Mouse (Mus musculus) forebrain, embryonic 10.5 days (tissue): ENCODE measurements at regions not wholly inside any gene's neighbourhood (a gene's known extent, or its start where the extent isn't known, plus 50 kb on each side); places are given as distances from the start of the nearest gene placed in this dataset.
A peak's percentile ranks its signal among the peaks of the same experiment; 100 is the strongest.
"Not testable (repeated sequence)": the region's sequence is repeated elsewhere in the genome, so short reads cannot be mapped to it uniquely, and the experiment has no call there.

ENCODE experiments used
- DNase-seq: peaks from one replicate; pipeline ENCODE4 v3.0.0-alpha.2; 2017; ENCODE audit warnings: low spot score; ENCODE audit errors: extremely low spot score
- H3K27ac ChIP-seq: fragments of 300-500 bp; sonication (generic); 2 replicates; pipeline ENCODE4 v1.5.1; 2016; ENCODE audit warnings: mild to moderate bottlenecking
- H3K27me3 ChIP-seq: fragments of 300-500 bp; sonication (generic); 2 replicates; pipeline ENCODE4 v1.6.1; 2016; ENCODE audit warnings: mild to moderate bottlenecking; ENCODE audit not compliant: poor library complexity, severe bottlenecking
- H3K36me3 ChIP-seq: fragments of 300-500 bp; sonication (generic); replicated peaks from 2 replicates; pipeline ENCODE4 v1.6.1; 2016; ENCODE audit warnings: mild to moderate bottlenecking, moderate library complexity
- H3K4me1 ChIP-seq: fragments of 300-500 bp; sonication (generic); 2 replicates; pipeline ENCODE4 v1.6.1; 2016
- H3K4me3 ChIP-seq: fragments of 300-500 bp; sonication (generic); 2 replicates; pipeline ENCODE4 v1.5.1; 2016; ENCODE audit warnings: mild to moderate bottlenecking, moderate library complexity
- H3K9me3 ChIP-seq: fragments of 300-500 bp; sonication (generic); 2 replicates; pipeline ENCODE4 v1.6.1; 2016; ENCODE audit warnings: mild to moderate bottlenecking, moderate library complexity
- WGBS: fragments of 180-500 bp; shearing (Covaris S2); methylation state at CpG from one replicate; pipeline ENCODE4 v1.1.7; 2016; 5-methylcytosine and 5-hydroxymethylcytosine counted together

DNA sequence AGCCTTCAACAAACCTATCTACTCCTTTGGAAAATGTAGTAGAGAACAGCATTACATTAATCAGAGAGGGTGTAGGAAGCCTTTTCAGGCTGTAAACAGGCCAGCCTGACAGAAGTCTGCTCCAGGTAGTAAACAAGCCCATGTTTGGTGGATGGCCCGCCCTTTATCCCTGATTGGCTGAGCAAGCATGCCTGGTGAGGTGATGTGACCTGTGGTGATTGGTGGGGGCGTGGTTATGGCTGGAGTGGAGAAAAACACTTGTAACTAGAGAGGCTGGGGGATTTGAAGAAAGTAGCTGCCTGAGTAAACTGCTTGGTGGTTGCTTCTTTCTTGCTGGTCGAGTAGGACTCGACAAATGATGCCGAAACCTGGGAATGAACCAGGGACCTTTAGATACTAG lies 621.3 kb upstream of the Dsel start:
- H3K4me3 ChIP-seq, H3K27me3 ChIP-seq, DNase-seq, H3K9me3 ChIP-seq, H3K36me3 ChIP-seq, H3K27ac ChIP-seq, H3K4me1 ChIP-seq: not testable (repeated sequence)
- WGBS: 85% methylated on average over 5 of the region's 5 CpGs

GRCm38 (mm10) chr1:112456047-112456446 lies 591.3 kb upstream of the Dsel start:
- Histone ChIP-seq H3K4me3 (no peak overlapping the region), H3K27me3 (no peaks in the 10 kb centered on the region), H3K4me1 (no peaks in the 10 kb centered on the region), H3K27ac (no peak overlapping the region), H3K36me3 (no peaks in the 10 kb centered on the region), H3K9me3 (no peaks in the 10 kb centered on the region)
- DNase-seq: peak; percentile 45
- WGBS: 40% methylated on average over 11 of the region's 11 CpGs

DNA sequence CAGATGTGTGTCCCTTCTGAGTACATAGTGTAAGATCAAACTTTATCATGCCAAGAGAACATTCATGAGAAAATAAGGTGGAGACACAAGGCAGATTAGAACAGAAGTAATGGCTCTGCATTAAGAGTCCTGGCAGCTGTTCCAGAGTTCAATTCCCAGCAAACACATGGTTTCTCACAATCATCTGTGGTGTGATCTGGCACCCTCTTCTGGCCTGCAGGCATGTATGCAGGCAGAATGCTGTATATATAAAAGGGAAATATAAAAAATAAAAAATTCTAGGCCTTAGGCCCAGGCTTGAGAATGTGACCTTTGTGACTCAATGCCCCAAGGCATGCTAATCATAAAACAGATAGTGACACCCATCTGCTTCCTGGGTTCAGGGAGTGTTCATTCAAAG lies 587.7 kb upstream of the Dsel start:
- Histone ChIP-seq H3K4me3 (no peak overlapping the region), H3K9me3 (no peaks in the 10 kb centered on the region), H3K27me3 (no peaks in the 10 kb centered on the region), H3K4me1 (no peaks in the 10 kb centered on the region), H3K27ac (no peak overlapping the region), H3K36me3 (no peaks in the 10 kb centered on the region)
- DNase-seq: no peak

GRCm38 (mm10) chr1:112451622-112452021 lies 586.9 kb upstream of the Dsel start:
- H3K9me3 ChIP-seq: no peaks in the 10 kb centered on the region
- no peak for DNase-seq
- H3K4me3 ChIP-seq: no peak overlapping the region
- no peaks in the 10 kb centered on the region for H3K4me1 ChIP-seq
- no peaks in the 10 kb centered on the region for H3K27me3 ChIP-seq
- WGBS: 18% methylated on average over 2 of the region's 2 CpGs
- no peak overlapping the region for H3K27ac ChIP-seq
- no peaks in the 10 kb centered on the region for H3K36me3 ChIP-seq

GRCm38 (mm10) chr1:112439109-112439508 lies 574.4 kb upstream of the Dsel start:
- no peak for DNase-seq
- H3K9me3 ChIP-seq: no peaks in the 10 kb centered on the region
- no peak overlapping the region for H3K4me3 ChIP-seq
- H3K36me3 ChIP-seq: no peaks in the 10 kb centered on the region
- H3K4me1 ChIP-seq: no peaks in the 10 kb centered on the region
- H3K27me3 ChIP-seq: no peaks in the 10 kb centered on the region
- no peak overlapping the region for H3K27ac ChIP-seq
- 75% methylated on average over 2 of the region's 2 CpGs for whole genome bisulfite sequencing

GRCm38 (mm10) chr1:112416350-112417083 lies 551.8 kb upstream of the Dsel start:
- H3K4me1 ChIP-seq: peaks cover 8% of the 10 kb centered on the region
- peak; percentile 55 for DNase-seq
- H3K36me3 ChIP-seq: no peaks in the 10 kb centered on the region
- peaks cover 25% of the 10 kb centered on the region for H3K27me3 ChIP-seq
- no peaks in the 10 kb centered on the region for H3K9me3 ChIP-seq
- peak overlapping the region; percentile 44; the same call in 1 of the 2 replicates for H3K27ac ChIP-seq
- WGBS: 2% methylated on average over 37 of the region's 37 CpGs
- H3K4me3 ChIP-seq: peak overlapping the region; percentile 65

DNA sequence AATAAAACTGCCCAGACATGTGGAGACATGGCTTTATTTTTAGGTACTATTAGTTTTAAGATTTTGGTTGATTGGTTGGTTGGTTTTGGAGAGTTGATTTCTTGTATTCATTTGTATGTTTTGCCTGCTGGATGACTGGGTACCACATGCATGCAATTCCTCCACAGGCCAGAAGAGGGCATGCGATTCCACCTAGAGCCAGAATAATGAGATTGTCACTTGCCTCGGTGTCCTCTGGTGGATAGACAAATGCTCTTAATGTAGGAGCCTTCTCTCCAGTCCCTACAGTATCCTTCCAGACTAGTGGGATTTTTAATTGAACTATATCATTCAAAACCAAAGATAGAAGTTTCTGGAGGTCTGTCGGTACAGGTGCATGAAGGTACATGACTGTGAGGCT lies 524.1 kb upstream of the Dsel start:
- Histone ChIP-seq H3K27ac (no peak overlapping the region), H3K36me3 (no peaks in the 10 kb centered on the region), H3K27me3 (no peaks in the 10 kb centered on the region), H3K4me1 (no peaks in the 10 kb centered on the region), H3K9me3 (no peaks in the 10 kb centered on the region), H3K4me3 (no peak overlapping the region)
- 37% methylated on average over 3 of the region's 3 CpGs for WGBS
- peak; percentile 33 for DNase-seq

- no peaks in the 10 kb centered on the region for H3K4me1 ChIP-seq
- DNase-seq: no peak
- WGBS: 54% methylated on average over 1 of the region's 1 CpGs
Measured at GRCm38 (mm10) chr1:112384015-112384414, 519.3 kb upstream of the Dsel start.

DNA sequence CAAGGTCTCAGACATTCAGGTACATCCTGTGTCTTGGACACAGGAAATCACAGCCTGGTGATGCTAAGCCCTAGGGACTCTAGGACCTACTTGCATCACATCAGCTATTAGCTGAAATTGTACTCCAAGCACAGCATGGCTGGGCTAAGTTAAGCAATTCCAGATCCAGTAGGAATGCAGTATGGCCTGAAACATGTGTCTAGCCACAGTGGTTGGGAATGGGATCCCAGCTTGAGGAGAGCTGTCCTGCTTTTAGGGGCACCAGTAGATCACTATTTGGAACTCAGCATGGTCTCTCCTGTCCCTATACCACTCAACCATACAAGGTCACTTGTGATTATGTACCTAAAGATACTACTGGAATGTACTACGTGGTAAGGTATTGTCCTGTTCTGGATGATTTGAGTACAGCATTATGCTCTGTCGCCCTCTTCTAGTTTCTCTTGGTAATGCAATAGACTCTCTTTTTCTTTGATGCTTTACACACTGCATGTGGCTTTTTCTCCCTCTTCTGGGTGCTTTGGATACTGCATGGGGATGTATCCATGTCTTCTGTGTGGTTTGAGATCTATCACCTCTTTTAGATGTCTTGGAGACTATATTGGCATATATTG lies 515.0 kb upstream of the Dsel start:
- H3K36me3 ChIP-seq: no peaks in the 10 kb centered on the region
- DNase-seq: no peak
- WGBS: 31% methylated on average over 2 of the region's 2 CpGs
- H3K27ac ChIP-seq: no peak overlapping the region
- no peaks in the 10 kb centered on the region for H3K27me3 ChIP-seq
- no peak overlapping the region for H3K4me3 ChIP-seq
- H3K4me1 ChIP-seq: no peaks in the 10 kb centered on the region
- no peaks in the 10 kb centered on the region for H3K9me3 ChIP-seq

More at GRCm38 (mm10) chr1:112384015-112384414, 519.3 kb upstream of the Dsel start:
- Histone ChIP-seq H3K9me3 (no peaks in the 10 kb centered on the region), H3K4me3 (no peak overlapping the region), H3K27me3 (no peaks in the 10 kb centered on the region), H3K27ac (no peak overlapping the region), H3K36me3 (no peaks in the 10 kb centered on the region)

DNA sequence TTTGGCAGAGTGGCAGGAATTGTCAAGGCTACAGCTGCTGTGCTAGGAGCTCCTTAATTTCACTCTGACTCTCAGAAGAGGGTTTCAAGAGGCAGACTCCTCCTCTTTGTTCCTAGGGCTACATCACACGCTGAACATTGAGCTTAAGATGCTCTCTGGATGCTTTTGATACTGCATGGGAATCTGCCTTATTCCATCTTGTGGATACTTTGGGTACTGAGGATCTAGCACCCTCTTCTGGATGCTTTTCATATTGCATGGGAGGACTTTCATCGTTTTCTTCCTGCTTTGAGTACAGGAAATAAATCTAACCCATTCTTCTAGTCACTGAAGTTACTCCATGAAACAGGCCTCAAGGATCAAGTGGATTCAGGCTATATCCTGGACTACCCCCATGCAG lies 513.9 kb upstream of the Dsel start:
- no peaks in the 10 kb centered on the region for H3K4me1 ChIP-seq
- peak; percentile 35 for DNase-seq
- no peaks in the 10 kb centered on the region for H3K9me3 ChIP-seq
- H3K27me3 ChIP-seq: no peaks in the 10 kb centered on the region
- H3K4me3 ChIP-seq: no peak overlapping the region
- H3K36me3 ChIP-seq: no peaks in the 10 kb centered on the region
- H3K27ac ChIP-seq: no peak overlapping the region
- 12% methylated on average over 2 of the region's 2 CpGs for WGBS

DNA sequence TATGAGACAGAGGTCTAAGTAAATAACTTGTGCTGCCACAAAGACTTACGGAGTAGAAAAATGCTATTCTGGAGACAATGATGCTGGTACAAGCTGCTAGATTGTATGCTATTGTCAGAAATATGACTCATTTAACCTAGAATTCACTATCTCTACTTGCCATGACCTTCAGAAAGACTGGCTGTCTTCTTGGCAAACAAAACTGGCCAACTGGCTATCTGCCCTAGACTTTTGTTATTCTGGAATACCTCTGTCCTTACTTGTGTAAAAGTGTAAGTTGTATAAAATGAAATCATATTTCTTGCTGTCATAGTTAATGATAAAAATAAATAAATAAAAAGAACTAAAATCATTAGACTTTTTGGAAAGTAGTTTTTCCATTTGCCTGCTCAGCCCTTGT lies 491.1 kb upstream of the Dsel start:
- H3K27ac ChIP-seq: no peak overlapping the region
- no peaks in the 10 kb centered on the region for H3K9me3 ChIP-seq
- no peaks in the 10 kb centered on the region for H3K27me3 ChIP-seq
- H3K36me3 ChIP-seq: no peaks in the 10 kb centered on the region
- no peak for DNase-seq
- H3K4me3 ChIP-seq: no peak overlapping the region
- no peaks in the 10 kb centered on the region for H3K4me1 ChIP-seq
- WGBS: 95% methylated on average over 1 of the region's 1 CpGs
